Mouse (Mus musculus): ENCODE data around the gene Olfr31. TPM values are rescaled to one million over a fixed set of nuclear protein-coding genes. Genes with fewer than 3 reads are reported as not detected.

Olfr31 gene
- polyA plus RNA-seq, 1 experiment, result not detected

DNA sequence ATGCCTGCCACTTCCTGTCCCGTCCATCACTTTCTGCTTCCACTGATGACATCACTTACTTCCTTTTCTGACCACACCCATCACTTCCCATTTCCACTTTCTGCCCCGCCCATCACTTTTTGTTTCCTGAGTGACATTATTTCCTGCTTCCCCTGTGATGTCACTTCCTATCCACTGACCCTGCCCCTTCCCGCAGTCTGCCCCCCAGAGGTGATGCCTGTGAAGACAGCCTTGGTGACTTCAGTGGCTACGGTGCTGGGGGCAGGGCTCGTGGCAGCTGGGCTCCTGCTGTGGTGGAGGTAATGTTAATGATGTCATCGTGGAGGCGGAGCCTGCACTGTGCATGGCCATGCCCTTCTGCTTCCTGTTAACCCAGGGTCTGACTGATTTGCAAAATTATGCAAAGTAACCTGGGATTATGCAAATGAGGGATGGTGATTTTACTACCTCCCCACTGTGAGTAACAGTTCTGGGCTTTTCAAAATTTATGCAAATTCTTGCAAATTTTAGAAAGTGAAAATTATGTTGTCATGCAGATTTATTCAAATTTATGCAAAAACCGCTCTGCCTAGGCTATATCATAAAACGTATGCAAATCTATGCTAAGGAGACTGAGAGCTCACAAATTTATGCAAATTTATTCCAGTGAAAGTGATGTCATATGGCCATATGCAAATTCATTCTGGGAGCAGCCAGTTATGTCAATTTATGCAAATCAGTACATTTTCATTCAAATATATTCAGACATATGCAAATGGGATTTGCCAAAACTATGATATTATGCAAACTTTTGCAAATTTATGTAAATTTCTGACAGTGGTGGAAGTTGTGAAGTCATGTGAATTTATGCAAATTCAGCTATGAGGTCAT lies 29.3 kb downstream of the Olfr31 start:
- TF ChIP-seq POLR2A (IDR thresholded peaks at IDR 0.05; ENCODE audit: low read depth, low read length) (no peak), CTCF (IDR thresholded peaks at IDR 0.05; ENCODE audit: extremely low read depth, insufficient read length, insufficient replicate concordance, low read depth, low read length) (no peak)
- Histone ChIP-seq H3K27ac (ENCODE audit: insufficient read depth, low read depth, low read length) (no peak overlapping the region), H3K36me3 (ENCODE audit: control insufficient read depth, insufficient read depth, low read length) (no peaks in the 10 kb centered on the region), H3K4me1 (ENCODE audit: control insufficient read depth, insufficient read depth, insufficient read length, low read length) (no peaks in the 10 kb centered on the region), H3K27me3 (ENCODE audit: control insufficient read depth, insufficient read depth, low read length) (no peaks in the 10 kb centered on the region), H3K4me3 (ENCODE audit: low read depth, low read length) (no peak overlapping the region)
- 98% methylated on average over 9 of the region's 9 CpGs for WGBS

DNA sequence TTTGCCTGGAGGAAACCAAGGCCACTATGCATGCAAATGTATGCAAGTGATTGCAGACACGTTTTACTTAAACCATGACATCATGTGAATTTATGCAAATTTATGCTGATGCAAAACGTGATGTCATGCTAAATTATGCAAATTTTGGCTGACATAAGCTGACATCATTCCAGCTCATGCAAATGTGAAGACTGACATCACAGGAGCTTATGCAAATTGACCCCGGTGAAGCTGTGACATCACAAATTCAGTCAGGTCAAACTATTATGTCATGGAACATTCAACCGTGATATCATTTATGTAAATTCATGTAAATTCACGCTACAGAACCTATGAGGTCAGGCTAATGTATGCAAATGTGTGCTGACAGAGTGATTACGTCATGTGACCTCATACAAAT lies 30.0 kb downstream of the Olfr31 start:
- H3K4me1 ChIP-seq (ENCODE audit: control insufficient read depth, insufficient read depth, insufficient read length, low read length), result no peaks in the 10 kb centered on the region
- 88% methylated on average over 6 of the region's 6 CpGs for WGBS
- no peak overlapping the region for H3K4me3 ChIP-seq (ENCODE audit: low read depth, low read length)
- TF ChIP-seq POLR2A (IDR thresholded peaks at IDR 0.05; ENCODE audit: low read depth, low read length), result no peak
- no peak for TF ChIP-seq CTCF (IDR thresholded peaks at IDR 0.05; ENCODE audit: extremely low read depth, insufficient read length, insufficient replicate concordance, low read depth, low read length)
- H3K36me3 ChIP-seq (ENCODE audit: control insufficient read depth, insufficient read depth, low read length), result no peaks in the 10 kb centered on the region
- no peaks in the 10 kb centered on the region for H3K27me3 ChIP-seq (ENCODE audit: control insufficient read depth, insufficient read depth, low read length)
- no peak overlapping the region for H3K27ac ChIP-seq (ENCODE audit: insufficient read depth, low read depth, low read length)

- Histone ChIP-seq H3K27me3 (ENCODE audit: control insufficient read depth, insufficient read depth, low read length) (no peaks in the 10 kb centered on the region), H3K4me1 (ENCODE audit: control insufficient read depth, insufficient read depth, insufficient read length, low read length) (no peaks in the 10 kb centered on the region), H3K36me3 (ENCODE audit: control insufficient read depth, insufficient read depth, low read length) (no peaks in the 10 kb centered on the region), H3K27ac (ENCODE audit: insufficient read depth, low read depth, low read length) (no peak overlapping the region), H3K4me3 (ENCODE audit: low read depth, low read length) (no peak overlapping the region)
- TF ChIP-seq CTCF (IDR thresholded peaks at IDR 0.05; ENCODE audit: extremely low read depth, insufficient read length, insufficient replicate concordance, low read depth, low read length) (no peak), POLR2A (IDR thresholded peaks at IDR 0.05; ENCODE audit: low read depth, low read length) (no peak)
- WGBS, result 97% methylated on average over 7 of the region's 7 CpGs
These were observed 30.6 kb downstream of the Olfr31 start for GRCm38 (mm10) chr14:14353081-14353732.

- 95% methylated on average over 8 of the region's 8 CpGs for WGBS
- TF ChIP-seq POLR2A (IDR thresholded peaks at IDR 0.05; ENCODE audit: low read depth, low read length) (no peak), CTCF (IDR thresholded peaks at IDR 0.05; ENCODE audit: extremely low read depth, insufficient read length, insufficient replicate concordance, low read depth, low read length) (no peak)
- H3K4me1 ChIP-seq (ENCODE audit: control insufficient read depth, insufficient read depth, insufficient read length, low read length), result no peaks in the 10 kb centered on the region
These were observed 31.3 kb downstream of the Olfr31 start for GRCm38 (mm10) chr14:14353740-14354510.

GRCm38 (mm10) chr14:14354511-14355359 lies 32.1 kb downstream of the Olfr31 start:
- no peak for TF ChIP-seq CTCF (IDR thresholded peaks at IDR 0.05; ENCODE audit: extremely low read depth, insufficient read length, insufficient replicate concordance, low read depth, low read length)
- no peak for TF ChIP-seq POLR2A (IDR thresholded peaks at IDR 0.05; ENCODE audit: low read depth, low read length)
- Histone ChIP-seq H3K4me3 (ENCODE audit: low read depth, low read length) (no peak overlapping the region), H3K27ac (ENCODE audit: insufficient read depth, low read depth, low read length) (no peak overlapping the region), H3K4me1 (ENCODE audit: control insufficient read depth, insufficient read depth, insufficient read length, low read length) (no peaks in the 10 kb centered on the region), H3K27me3 (ENCODE audit: control insufficient read depth, insufficient read depth, low read length) (no peaks in the 10 kb centered on the region), H3K36me3 (ENCODE audit: control insufficient read depth, insufficient read depth, low read length) (no peaks in the 10 kb centered on the region)
- 97% methylated on average over 13 of the region's 13 CpGs for WGBS

More at GRCm38 (mm10) chr14:14353740-14354510, 31.3 kb downstream of the Olfr31 start:
- Histone ChIP-seq H3K27ac (ENCODE audit: insufficient read depth, low read depth, low read length) (no peak overlapping the region), H3K4me3 (ENCODE audit: low read depth, low read length) (no peak overlapping the region), H3K36me3 (ENCODE audit: control insufficient read depth, insufficient read depth, low read length) (no peaks in the 10 kb centered on the region), H3K27me3 (ENCODE audit: control insufficient read depth, insufficient read depth, low read length) (no peaks in the 10 kb centered on the region)

- WGBS, result 90% methylated on average over 8 of the region's 8 CpGs
- no peaks in the 10 kb centered on the region for H3K4me1 ChIP-seq (ENCODE audit: control insufficient read depth, insufficient read depth, insufficient read length, low read length)
- no peaks in the 10 kb centered on the region for H3K27me3 ChIP-seq (ENCODE audit: control insufficient read depth, insufficient read depth, low read length)
- TF ChIP-seq POLR2A (IDR thresholded peaks at IDR 0.05; ENCODE audit: low read depth, low read length), result no peak
- no peak for TF ChIP-seq CTCF (IDR thresholded peaks at IDR 0.05; ENCODE audit: extremely low read depth, insufficient read length, insufficient replicate concordance, low read depth, low read length)
- H3K4me3 ChIP-seq (ENCODE audit: low read depth, low read length), result no peak overlapping the region
- H3K27ac ChIP-seq (ENCODE audit: insufficient read depth, low read depth, low read length), result no peak overlapping the region
- no peaks in the 10 kb centered on the region for H3K36me3 ChIP-seq (ENCODE audit: control insufficient read depth, insufficient read depth, low read length)
These were observed 32.7 kb downstream of the Olfr31 start for GRCm38 (mm10) chr14:14355360-14355646.

Other genes starting within 250 kb of the Olfr31 start
- gene Psmd6, start 201.8 kb upstream of the Olfr31 start, polyA plus RNA-seq (2012; rRNA removed), result 5.3 and 7.5 TPM in 2 replicates
- not detected in 2 replicates for gene Olfr720, start 136.0 kb upstream of the Olfr31 start, polyA plus RNA-seq (2012; rRNA removed)
- gene Il3ra, start 23.4 kb downstream of the Olfr31 start, polyA plus RNA-seq (2012; rRNA removed), result 19.5 and 23.9 TPM in 2 replicates
- not detected in 2 replicates for gene Olfr721-ps1, start 78.5 kb downstream of the Olfr31 start, polyA plus RNA-seq (2012; rRNA removed)